Mouse (Mus musculus): ENCODE measurements at regions not wholly inside any gene's neighbourhood (a gene's known extent, or its start where the extent isn't known, plus 50 kb on each side); places are given as distances from the start of the nearest gene placed in this dataset.
"Not testable (repeated sequence)": the region's sequence is repeated elsewhere in the genome, so short reads cannot be mapped to it uniquely, and the experiment has no call there.

- 0 out of 2 replicates have a peak overlapping the region, but pooled peaks have one; percentile 20 for H3K27ac ChIP-seq (replicated peaks)
- no peak overlapping the region; the same call in 1 of the 2 replicates for H3K4me2 ChIP-seq
- H3K36me3 ChIP-seq = no peaks in the 10 kb centered on the region
- no peaks in the 10 kb centered on the region for H3K27me3 ChIP-seq
- no peak overlapping the region for H3K4me3 ChIP-seq
- ATAC-seq (ENCODE audit: low FRiP score, low read depth) = no peak
- H3K9ac ChIP-seq = no peak overlapping the region
- 25% methylated on average over 3 of the region's 3 CpGs for WGBS
- H3K4me1 ChIP-seq (replicated peaks) = peaks cover 12% of the 10 kb centered on the region; the same call in 1 of the 2 replicates
- H3K9me3 ChIP-seq = no peaks in the 10 kb centered on the region
These were observed 452.4 kb upstream of the Kif18a start for GRCm38 (mm10) chr2:108827974-108828700.

GRCm38 (mm10) chr2:108843855-108844254 lies 436.7 kb upstream of the Kif18a start:
- 40% methylated on average over 2 of the region's 2 CpGs for WGBS
- H3K4me2 ChIP-seq; ATAC-seq (ENCODE audit: low FRiP score, low read depth); H3K9me3 ChIP-seq; H3K36me3 ChIP-seq; H3K9ac ChIP-seq; H3K4me3 ChIP-seq; H3K4me1 ChIP-seq (replicated peaks); H3K27ac ChIP-seq (replicated peaks); H3K27me3 ChIP-seq: not testable (repeated sequence)

GRCm38 (mm10) chr2:108848051-108848450 lies 432.5 kb upstream of the Kif18a start:
- no peak overlapping the region for H3K4me2 ChIP-seq
- no peak overlapping the region for H3K27ac ChIP-seq (replicated peaks)
- H3K9me3 ChIP-seq = no peaks in the 10 kb centered on the region
- H3K4me3 ChIP-seq = no peak overlapping the region
- WGBS = 83% methylated on average over 3 of the region's 3 CpGs
- H3K4me1 ChIP-seq (replicated peaks) = no peaks in the 10 kb centered on the region
- no peak for ATAC-seq (ENCODE audit: low FRiP score, low read depth)
- no peaks in the 10 kb centered on the region for H3K36me3 ChIP-seq
- no peak overlapping the region for H3K9ac ChIP-seq
- H3K27me3 ChIP-seq = no peaks in the 10 kb centered on the region

DNA sequence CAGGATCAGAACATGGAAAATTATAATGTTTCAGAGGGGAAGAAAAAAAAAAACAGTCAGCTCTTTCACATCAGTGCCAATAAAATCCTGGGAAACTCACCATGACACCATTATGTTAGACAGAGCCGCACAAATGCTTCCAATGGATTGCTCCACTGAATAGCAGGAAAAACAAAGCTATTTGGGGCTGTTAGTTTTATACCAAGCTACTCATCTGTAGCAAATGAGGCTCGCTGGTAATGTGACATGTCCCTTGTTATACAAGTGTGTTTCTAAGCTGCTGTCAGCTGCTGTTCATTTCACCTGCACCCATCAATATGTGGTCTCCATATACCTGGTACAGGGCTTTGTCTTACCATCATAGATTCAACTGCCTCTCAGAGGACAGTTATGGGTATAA lies 426.1 kb upstream of the Kif18a start:
- Histone ChIP-seq H3K27ac (replicated peaks) (no peak overlapping the region), H3K4me2 (no peak overlapping the region), H3K27me3 (no peaks in the 10 kb centered on the region), H3K9me3 (no peaks in the 10 kb centered on the region), H3K9ac (no peak overlapping the region), H3K36me3 (no peaks in the 10 kb centered on the region), H3K4me1 (replicated peaks) (no peaks in the 10 kb centered on the region), H3K4me3 (no peak overlapping the region)
- ATAC-seq (ENCODE audit: low FRiP score, low read depth) = no peak; the same call in 1 of the 2 replicates
- 13% methylated on average over 2 of the region's 2 CpGs for WGBS

DNA sequence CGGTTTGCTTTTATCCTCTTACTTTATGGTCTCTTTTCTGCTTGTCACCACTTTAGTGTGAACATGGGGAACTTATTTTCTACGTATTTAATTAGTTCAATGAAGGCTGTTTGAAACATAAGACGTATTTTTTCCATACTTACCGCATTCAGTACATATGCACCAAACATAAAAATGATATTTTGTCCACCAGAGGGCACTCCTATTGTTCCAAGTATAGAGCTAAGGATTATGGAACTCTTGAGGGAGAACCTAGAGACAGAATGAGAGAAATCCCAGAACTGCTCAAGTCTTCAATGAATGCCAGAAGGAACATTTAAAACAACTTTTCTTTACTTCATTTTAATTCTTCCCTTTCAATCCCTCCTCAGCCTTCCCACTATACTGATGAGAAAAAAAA lies 403.4 kb upstream of the Kif18a start:
- WGBS = 75% methylated on average over 4 of the region's 4 CpGs
- H3K4me1 ChIP-seq (replicated peaks) = no peaks in the 10 kb centered on the region
- H3K36me3 ChIP-seq = no peaks in the 10 kb centered on the region
- H3K9ac ChIP-seq = no peak overlapping the region
- no peak for ATAC-seq (ENCODE audit: low FRiP score, low read depth)
- no peak overlapping the region for H3K4me2 ChIP-seq
- H3K9me3 ChIP-seq = no peaks in the 10 kb centered on the region
- no peak overlapping the region for H3K4me3 ChIP-seq
- no peaks in the 10 kb centered on the region for H3K27me3 ChIP-seq
- no peak overlapping the region for H3K27ac ChIP-seq (replicated peaks)

GRCm38 (mm10) chr2:108877676-108878075 lies 402.9 kb upstream of the Kif18a start:
- no peak for ATAC-seq (ENCODE audit: low FRiP score, low read depth)
- Histone ChIP-seq H3K4me2 (no peak overlapping the region), H3K36me3 (no peaks in the 10 kb centered on the region), H3K4me1 (replicated peaks) (no peaks in the 10 kb centered on the region), H3K9ac (no peak overlapping the region), H3K27me3 (no peaks in the 10 kb centered on the region), H3K4me3 (no peak overlapping the region), H3K27ac (replicated peaks) (no peak overlapping the region), H3K9me3 (no peaks in the 10 kb centered on the region)
- WGBS = 82% methylated on average over 3 of the region's 3 CpGs

DNA sequence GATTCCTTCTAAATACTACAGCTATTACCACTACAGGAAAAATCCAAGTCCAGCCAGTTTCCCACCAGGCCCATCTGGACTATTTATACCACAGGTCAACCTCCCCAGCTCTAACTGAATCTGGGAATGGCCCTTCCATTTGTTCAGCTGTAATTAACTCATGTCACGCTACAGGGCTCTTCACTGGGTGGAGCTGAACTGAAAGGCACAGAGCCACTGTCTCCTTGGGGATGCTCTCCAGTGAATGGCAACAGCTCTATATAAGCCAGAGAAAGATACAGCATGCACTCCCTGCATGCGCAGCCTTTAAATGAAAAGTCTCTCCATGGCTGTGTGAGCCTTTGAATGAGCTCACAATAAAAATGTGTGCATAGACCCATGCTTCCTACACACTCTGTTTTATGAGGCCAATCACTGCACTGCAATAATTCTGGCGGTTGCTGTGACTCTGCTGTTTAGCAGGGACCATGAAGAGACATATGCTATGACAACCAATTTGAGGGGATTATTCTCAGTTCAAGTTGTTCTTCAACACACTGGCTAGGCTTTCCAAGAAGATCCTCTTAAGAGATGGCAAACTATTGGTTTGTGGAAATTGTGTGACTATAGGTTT lies 376.3 kb upstream of the Kif18a start:
- H3K36me3 ChIP-seq = no peaks in the 10 kb centered on the region
- H3K27me3 ChIP-seq = no peaks in the 10 kb centered on the region
- no peak overlapping the region for H3K4me2 ChIP-seq
- no peak overlapping the region for H3K27ac ChIP-seq (replicated peaks)
- H3K4me1 ChIP-seq (replicated peaks) = no peaks in the 10 kb centered on the region
- peak; percentile 96 for ATAC-seq (ENCODE audit: low FRiP score, low read depth)
- 30% methylated on average over 3 of the region's 3 CpGs for WGBS
- no peaks in the 10 kb centered on the region for H3K9me3 ChIP-seq
- no peak overlapping the region for H3K9ac ChIP-seq
- no peak overlapping the region for H3K4me3 ChIP-seq

GRCm38 (mm10) chr2:108913555-108913954 lies 367.0 kb upstream of the Kif18a start:
- 73% methylated on average over 2 of the region's 2 CpGs for WGBS
- Histone ChIP-seq H3K27ac (replicated peaks) (no peak overlapping the region), H3K4me1 (replicated peaks) (no peaks in the 10 kb centered on the region), H3K4me2 (no peak overlapping the region), H3K9ac (no peak overlapping the region), H3K27me3 (no peaks in the 10 kb centered on the region), H3K4me3 (no peak overlapping the region), H3K36me3 (no peaks in the 10 kb centered on the region), H3K9me3 (no peaks in the 10 kb centered on the region)
- no peak for ATAC-seq (ENCODE audit: low FRiP score, low read depth)

DNA sequence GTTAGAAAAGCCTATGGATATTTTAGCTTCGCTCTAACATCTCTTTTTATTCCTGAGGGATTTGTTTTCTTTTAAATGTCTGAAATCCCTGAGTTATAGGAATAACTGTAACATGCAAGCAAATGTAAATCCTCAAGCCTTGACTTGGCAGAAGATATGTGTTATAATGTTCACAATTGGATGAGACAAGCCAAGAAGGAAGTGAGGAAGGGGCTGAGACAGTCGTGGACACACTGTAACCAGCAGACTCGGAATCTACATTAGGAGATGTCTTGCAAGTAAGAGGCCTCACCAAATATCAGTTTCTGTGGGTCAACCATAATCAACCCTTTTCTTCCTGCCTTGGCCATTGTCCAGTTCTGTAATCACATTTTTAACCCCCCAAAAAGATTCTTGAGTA lies 366.6 kb upstream of the Kif18a start:
- ATAC-seq (ENCODE audit: low FRiP score, low read depth) = no peak
- 85% methylated on average over 3 of the region's 3 CpGs for WGBS
- H3K4me1 ChIP-seq (replicated peaks) = no peaks in the 10 kb centered on the region
- no peak overlapping the region for H3K27ac ChIP-seq (replicated peaks)
- no peaks in the 10 kb centered on the region for H3K36me3 ChIP-seq
- H3K9me3 ChIP-seq = no peaks in the 10 kb centered on the region
- no peak overlapping the region for H3K9ac ChIP-seq
- H3K4me2 ChIP-seq = no peak overlapping the region
- no peaks in the 10 kb centered on the region for H3K27me3 ChIP-seq
- no peak overlapping the region for H3K4me3 ChIP-seq

DNA sequence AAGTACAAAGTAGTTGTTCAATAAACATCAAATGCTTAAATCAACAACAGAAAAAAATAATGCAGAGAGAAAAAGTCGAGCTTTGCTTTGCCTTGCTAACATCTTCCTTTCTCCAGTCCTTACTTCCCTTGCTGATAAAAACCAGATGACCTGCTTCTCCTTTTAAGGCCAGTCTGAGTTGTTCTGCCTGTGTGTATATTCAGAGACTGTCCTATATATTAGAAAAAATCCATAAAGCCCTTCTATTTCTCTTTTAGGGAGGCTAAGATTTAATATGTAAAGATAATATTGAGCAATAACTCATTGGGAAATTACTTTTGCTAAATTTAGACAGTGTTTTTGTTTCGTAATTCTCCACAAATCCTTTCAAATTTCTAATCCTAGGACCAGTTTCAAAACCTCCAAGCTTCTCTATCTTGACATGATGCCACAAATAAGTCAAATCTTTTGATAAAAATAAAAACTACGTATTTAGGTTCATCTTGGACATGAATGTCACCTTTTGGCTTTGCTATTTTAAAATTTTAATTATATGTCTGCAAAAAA lies 361.0 kb upstream of the Kif18a start:
- Histone ChIP-seq H3K9ac (no peak overlapping the region), H3K27ac (replicated peaks) (no peak overlapping the region), H3K4me3 (no peak overlapping the region), H3K9me3 (no peaks in the 10 kb centered on the region), H3K36me3 (no peaks in the 10 kb centered on the region), H3K4me1 (replicated peaks) (no peaks in the 10 kb centered on the region), H3K4me2 (no peak overlapping the region), H3K27me3 (no peaks in the 10 kb centered on the region)
- no peak for ATAC-seq (ENCODE audit: low FRiP score, low read depth)
- WGBS = 84% methylated on average over 3 of the region's 3 CpGs

GRCm38 (mm10) chr2:108920111-108920510 lies 360.4 kb upstream of the Kif18a start:
- 40% methylated on average over 5 of the region's 5 CpGs for WGBS
- no peak overlapping the region for H3K4me2 ChIP-seq
- ATAC-seq (ENCODE audit: low FRiP score, low read depth) = 0 out of 2 replicates have a peak, but pooled peaks have one; percentile 23

GRCm38 (mm10) chr2:108935981-108936762 lies 344.4 kb upstream of the Kif18a start:
- Histone ChIP-seq H3K36me3 (no peaks in the 10 kb centered on the region), H3K27me3 (no peaks in the 10 kb centered on the region), H3K4me1 (replicated peaks) (no peaks in the 10 kb centered on the region), H3K4me2 (peak overlapping the region; percentile 8; the same call in 1 of the 2 replicates), H3K9ac (no peak overlapping the region), H3K9me3 (no peaks in the 10 kb centered on the region), H3K27ac (replicated peaks) (no peak overlapping the region), H3K4me3 (no peak overlapping the region)
- ATAC-seq (ENCODE audit: low FRiP score, low read depth) = 0 out of 2 replicates have a peak, but pooled peaks have one; percentile 34
- WGBS = 37% methylated on average over 5 of the region's 5 CpGs

More at GRCm38 (mm10) chr2:108920111-108920510, 360.4 kb upstream of the Kif18a start:
- no peaks in the 10 kb centered on the region for H3K36me3 ChIP-seq
- H3K27me3 ChIP-seq = no peaks in the 10 kb centered on the region
- H3K4me1 ChIP-seq (replicated peaks) = no peaks in the 10 kb centered on the region
- H3K9ac ChIP-seq = no peak overlapping the region
- H3K27ac ChIP-seq (replicated peaks) = no peak overlapping the region
- no peak overlapping the region for H3K4me3 ChIP-seq
- H3K9me3 ChIP-seq = no peaks in the 10 kb centered on the region

Data from hindbrain, embryonic 15.5 days (tissue).